Mouse (Mus musculus) spleen, adult 2 months (tissue): ENCODE results near the gene Slc25a23.

Experiments used
- CTCF ChIP-seq: fragments of 200-500 bp; IDR thresholded peaks from 2 replicates; pipeline ENCODE4 v1.5.1; 2011; ENCODE audit warnings: mild to moderate bottlenecking, inconsistent platforms; ENCODE audit not compliant: insufficient read depth, insufficient read length, insufficient replicate concordance; ENCODE audit errors: extremely low read depth
- POLR2A ChIP-seq: fragments of 200-500 bp; IDR thresholded peaks from 2 replicates; pipeline ENCODE4 v1.6.1; 2011; ENCODE audit warnings: low read depth, low read length, inconsistent platforms

- TF ChIP-seq CTCF (no peak), POLR2A (no peak)
Measured at GRCm38 (mm10) chr17:57108040-57108665, 48.5 kb upstream of the Slc25a23 start.
